Mouse (Mus musculus): Measurements from ENCODE around the gene Src. TPM values are rescaled to one million over a fixed set of nuclear protein-coding genes. Genes with fewer than 3 reads are reported as not detected.

Gene Src
- 0.44 TPM for polyA plus RNA-seq (2017; shearing (Covaris generic))

GRCm38 (mm10) chr2:157418206-157418605 is at the start of gene Src:
Src (plus strand) TSS chr2:157418444.

Other genes with a start within 250 kb of the Src start
- 32.3 TPM for gene Rbl1, start 213.9 kb upstream of the Src start, polyA plus RNA-seq (2017; shearing (Covaris generic))
- gene Rpn2, start 139.4 kb upstream of the Src start, polyA plus RNA-seq (2017; shearing (Covaris generic)), result 197 TPM
- gene Mroh8, start 138.9 kb upstream of the Src start, polyA plus RNA-seq (2017; shearing (Covaris generic)), result 0.11 TPM
- not detected for gene Ghrh, start 70.9 kb upstream of the Src start, polyA plus RNA-seq (2017; shearing (Covaris generic))
- gene Manbal, start 50.9 kb upstream of the Src start, polyA plus RNA-seq (2017; shearing (Covaris generic)), result 40.9 TPM
- gene Nnat, start 141.6 kb downstream of the Src start, polyA plus RNA-seq (2017; shearing (Covaris generic)), result 1.0 TPM
- 20.3 TPM for gene Blcap, start 152.8 kb downstream of the Src start, polyA plus RNA-seq (2017; shearing (Covaris generic))

Data from effector memory CD4-positive, alpha-beta T cell, adult 7 months (primary cell).